Mouse (Mus musculus): ENCODE measurements around the gene Stac2.

- TF ChIP-seq CTCF (IDR thresholded peaks at IDR 0.05; ENCODE audit: low read depth, low read length) (no peak), POLR2A (IDR thresholded peaks at IDR 0.05; ENCODE audit: insufficient read depth, low read length) (no peak), EP300 (IDR thresholded peaks at IDR 0.05; ENCODE audit: insufficient read depth, low read depth, low read length) (no peak)
Measured at GRCm38 (mm10) chr11:98030701-98031442, 22.4 kb downstream of the Stac2 start.
